Mouse (Mus musculus): Measurements from ENCODE around the gene Mgll. TPM values are rescaled to one million over a fixed set of nuclear protein-coding genes. Genes with fewer than 3 reads are reported as not detected.

Gene Mgll
- polyA plus RNA-seq, 1 experiment from 2014 or later, result 65.4 TPM

DNA sequence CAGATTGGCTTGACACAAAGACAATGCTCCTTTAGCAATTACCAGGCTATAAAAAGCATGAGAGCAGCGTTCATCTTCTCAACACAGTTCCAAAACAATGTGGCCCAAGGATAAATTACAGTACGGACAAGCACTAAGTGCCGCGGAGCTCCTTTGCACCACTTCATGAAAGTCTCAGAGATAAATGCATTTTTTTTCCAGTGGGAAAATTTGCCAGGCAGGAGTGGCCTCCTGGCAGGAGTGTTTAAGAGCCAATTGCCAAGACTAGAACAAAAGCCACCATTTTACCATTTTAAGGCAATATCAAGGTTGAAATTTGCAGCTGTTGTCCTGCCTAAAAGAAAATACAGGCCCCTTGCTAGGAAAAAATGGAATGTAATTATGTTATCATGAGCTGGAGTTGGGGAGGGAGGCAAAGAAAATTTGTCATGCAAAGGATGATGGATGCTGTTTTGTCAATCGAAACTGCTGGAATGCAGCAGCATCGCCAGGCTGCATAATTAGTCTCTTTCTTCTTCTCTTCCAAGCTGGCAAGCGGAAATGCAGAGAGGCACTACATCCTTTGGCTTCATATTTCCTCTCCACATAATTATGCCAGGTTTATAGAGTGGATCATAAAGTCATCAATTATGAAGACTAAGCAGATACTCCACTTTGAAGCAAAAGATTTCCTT is 40.7 kb upstream of the Mgll start:
- H3K27ac ChIP-seq (ENCODE audit: low read depth, low read length), result no peak overlapping the region
- no peaks in the 10 kb centered on the region for H3K4me1 ChIP-seq (replicated peaks; ENCODE audit: control insufficient read depth, insufficient read depth, low read length)
- H3K27me3 ChIP-seq (replicated peaks; ENCODE audit: control insufficient read depth, insufficient read depth, low read length), result no peaks in the 10 kb centered on the region
- no peak overlapping the region for H3K4me3 ChIP-seq (ENCODE audit: low read depth, low read length)
- no peak for TF ChIP-seq CTCF (IDR thresholded peaks at IDR 0.05; ENCODE audit: low read depth)
- H3K9ac ChIP-seq (ENCODE audit: low read depth, low read length), result no peak overlapping the region
- H3K36me3 ChIP-seq (ENCODE audit: control insufficient read depth, insufficient read depth), result no peaks in the 10 kb centered on the region
- no peak overlapping the region for H3K4me2 ChIP-seq (replicated peaks; ENCODE audit: low read depth)
- ATAC-seq, result no peak
- H3K9me3 ChIP-seq (ENCODE audit: control insufficient read depth), result no peaks in the 10 kb centered on the region
- WGBS, result 52% methylated on average over 7 of the region's 7 CpGs

DNA sequence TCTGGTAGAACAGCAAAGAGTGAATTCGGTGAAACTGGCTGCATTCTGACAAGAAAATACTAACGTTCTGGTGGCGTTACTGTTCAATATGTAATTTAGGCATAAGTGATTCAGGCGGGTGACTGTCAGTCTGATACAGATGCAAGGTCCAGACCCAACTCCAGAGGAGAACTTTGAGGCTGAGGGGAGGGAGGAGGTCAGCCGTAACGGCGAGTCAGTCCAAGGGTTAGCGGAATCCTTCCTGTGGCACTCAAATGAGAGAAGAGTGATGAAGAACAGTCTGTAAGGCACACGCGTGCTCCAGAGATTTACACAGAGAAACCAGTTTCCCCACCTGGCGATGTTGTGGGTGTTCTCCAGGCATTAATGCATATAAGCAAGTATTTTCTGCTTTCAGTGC is 36.0 kb upstream of the Mgll start:
- Histone ChIP-seq H3K9ac (ENCODE audit: low read depth, low read length) (no peak overlapping the region), H3K4me1 (replicated peaks; ENCODE audit: control insufficient read depth, insufficient read depth, low read length) (no peaks in the 10 kb centered on the region), H3K4me2 (replicated peaks; ENCODE audit: low read depth) (no peak overlapping the region), H3K36me3 (ENCODE audit: control insufficient read depth, insufficient read depth) (no peaks in the 10 kb centered on the region), H3K27ac (ENCODE audit: low read depth, low read length) (peak overlapping the region; percentile 42), H3K4me3 (ENCODE audit: low read depth, low read length) (no peak overlapping the region), H3K9me3 (ENCODE audit: control insufficient read depth) (no peaks in the 10 kb centered on the region), H3K27me3 (replicated peaks; ENCODE audit: control insufficient read depth, insufficient read depth, low read length) (no peaks in the 10 kb centered on the region)
- TF ChIP-seq CTCF (IDR thresholded peaks at IDR 0.05; ENCODE audit: low read depth), result no peak
- no peak for ATAC-seq
- WGBS, result 69% methylated on average over 11 of the region's 11 CpGs

DNA sequence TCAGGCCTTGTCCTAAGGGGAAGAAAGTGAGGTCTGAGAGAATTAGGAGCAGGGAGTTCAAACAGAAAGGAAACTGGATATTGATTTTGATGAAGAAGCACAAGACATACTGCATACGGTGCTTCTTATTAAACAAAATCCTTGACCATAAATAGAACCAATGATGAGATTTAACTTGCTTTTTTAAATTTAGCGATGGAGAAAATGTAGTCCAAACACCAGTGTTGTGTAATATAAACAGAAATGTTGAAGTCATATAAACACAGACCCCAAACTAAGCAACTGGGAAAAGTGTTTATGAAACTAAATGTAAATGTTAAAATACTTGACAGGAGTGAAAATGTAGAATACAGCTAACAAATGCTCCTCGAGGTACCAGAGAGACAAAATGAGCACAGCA is 35.5 kb upstream of the Mgll start:
- Histone ChIP-seq H3K27ac (ENCODE audit: low read depth, low read length) (peak overlapping the region; percentile 42; the same call in 1 of the 2 replicates), H3K27me3 (replicated peaks; ENCODE audit: control insufficient read depth, insufficient read depth, low read length) (no peaks in the 10 kb centered on the region), H3K9me3 (ENCODE audit: control insufficient read depth) (no peaks in the 10 kb centered on the region), H3K4me1 (replicated peaks; ENCODE audit: control insufficient read depth, insufficient read depth, low read length) (no peaks in the 10 kb centered on the region), H3K4me2 (replicated peaks; ENCODE audit: low read depth) (no peak overlapping the region), H3K4me3 (ENCODE audit: low read depth, low read length) (no peak overlapping the region), H3K9ac (ENCODE audit: low read depth, low read length) (no peak overlapping the region), H3K36me3 (ENCODE audit: control insufficient read depth, insufficient read depth) (no peaks in the 10 kb centered on the region)
- WGBS, result 56% methylated on average over 3 of the region's 3 CpGs
- no peak for ATAC-seq
- no peak for TF ChIP-seq CTCF (IDR thresholded peaks at IDR 0.05; ENCODE audit: low read depth)

DNA sequence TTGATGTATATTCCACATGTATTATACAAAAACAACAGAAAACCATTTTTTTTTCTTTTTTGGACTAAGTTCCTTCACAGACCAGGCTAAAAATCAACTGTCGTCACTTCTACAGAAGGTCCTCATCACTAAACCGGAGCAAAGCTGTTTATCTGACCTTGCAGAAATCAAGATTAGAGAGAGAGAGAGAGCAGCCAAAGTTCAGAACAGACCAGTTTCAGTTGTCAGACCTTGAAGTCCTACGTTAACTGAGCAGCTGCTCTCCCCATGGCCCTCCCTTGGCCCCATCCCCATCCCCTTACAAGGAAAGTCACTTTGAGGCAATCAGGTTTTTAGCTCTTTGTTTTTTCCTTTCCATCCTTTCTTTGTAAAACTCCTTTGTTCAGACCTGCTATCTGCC is 34.0 kb upstream of the Mgll start:
- Histone ChIP-seq H3K27me3 (replicated peaks; ENCODE audit: control insufficient read depth, insufficient read depth, low read length) (no peaks in the 10 kb centered on the region), H3K4me2 (replicated peaks; ENCODE audit: low read depth) (no peak overlapping the region), H3K36me3 (ENCODE audit: control insufficient read depth, insufficient read depth) (no peaks in the 10 kb centered on the region), H3K9me3 (ENCODE audit: control insufficient read depth) (no peaks in the 10 kb centered on the region), H3K4me3 (ENCODE audit: low read depth, low read length) (no peak overlapping the region), H3K4me1 (replicated peaks; ENCODE audit: control insufficient read depth, insufficient read depth, low read length) (no peaks in the 10 kb centered on the region), H3K27ac (ENCODE audit: low read depth, low read length) (no peak overlapping the region), H3K9ac (ENCODE audit: low read depth, low read length) (no peak overlapping the region)
- ATAC-seq, result no peak
- WGBS, result 31% methylated on average over 3 of the region's 3 CpGs
- TF ChIP-seq CTCF (IDR thresholded peaks at IDR 0.05; ENCODE audit: low read depth), result no peak

DNA sequence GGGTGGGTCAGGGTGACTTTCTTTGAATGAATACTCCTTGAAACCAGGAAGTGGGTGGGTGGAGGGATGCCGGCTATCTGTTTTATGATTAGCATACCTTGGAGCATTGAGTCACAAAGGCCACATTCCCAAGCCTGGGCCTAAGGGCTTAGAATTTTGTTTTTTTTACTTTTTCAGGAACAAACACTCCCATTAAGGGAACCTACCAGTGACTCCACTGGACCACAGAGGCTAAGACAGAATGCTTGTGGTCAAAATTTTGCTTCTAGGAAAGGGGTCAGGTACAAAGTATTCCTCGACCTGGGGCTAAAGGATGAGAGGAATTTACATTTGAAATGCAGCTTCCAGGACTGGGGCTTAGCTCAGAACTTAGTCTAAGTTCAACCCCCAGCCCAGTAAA is 32.9 kb upstream of the Mgll start:
- Histone ChIP-seq H3K4me3 (ENCODE audit: low read depth, low read length) (no peak overlapping the region), H3K36me3 (ENCODE audit: control insufficient read depth, insufficient read depth) (no peaks in the 10 kb centered on the region), H3K9ac (ENCODE audit: low read depth, low read length) (no peak overlapping the region), H3K27ac (ENCODE audit: low read depth, low read length) (no peak overlapping the region), H3K9me3 (ENCODE audit: control insufficient read depth) (no peaks in the 10 kb centered on the region), H3K4me2 (replicated peaks; ENCODE audit: low read depth) (no peak overlapping the region), H3K4me1 (replicated peaks; ENCODE audit: control insufficient read depth, insufficient read depth, low read length) (no peaks in the 10 kb centered on the region), H3K27me3 (replicated peaks; ENCODE audit: control insufficient read depth, insufficient read depth, low read length) (no peaks in the 10 kb centered on the region)
- ATAC-seq, result no peak
- no peak for TF ChIP-seq CTCF (IDR thresholded peaks at IDR 0.05; ENCODE audit: low read depth)
- WGBS, result 81% methylated on average over 2 of the region's 2 CpGs

DNA sequence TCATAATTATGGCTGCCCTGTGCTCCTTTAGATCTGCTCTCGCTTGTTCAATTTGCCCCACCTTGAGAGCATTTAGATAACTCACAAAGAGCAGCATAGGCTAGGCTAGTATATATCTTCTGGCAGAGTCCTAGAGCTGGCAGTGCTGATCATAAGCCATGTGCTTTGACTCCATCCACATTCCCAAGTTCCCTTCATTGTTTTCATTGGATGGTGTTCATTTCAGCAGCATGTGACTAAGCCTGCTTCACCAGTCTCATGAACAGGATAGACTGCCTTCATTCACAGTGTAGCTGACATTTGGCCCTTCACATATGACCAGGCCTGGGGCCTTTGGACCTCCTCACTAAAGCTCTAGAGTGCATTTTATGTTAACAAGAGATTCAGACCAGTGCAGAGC is 21.3 kb upstream of the Mgll start:
- H3K36me3 ChIP-seq (ENCODE audit: control insufficient read depth, insufficient read depth), result no peaks in the 10 kb centered on the region
- 95% methylated on average over 1 of the region's 1 CpGs for WGBS
- TF ChIP-seq CTCF (IDR thresholded peaks at IDR 0.05; ENCODE audit: low read depth), result no peak
- H3K4me2 ChIP-seq (replicated peaks; ENCODE audit: low read depth), result no peak overlapping the region
- no peak overlapping the region for H3K9ac ChIP-seq (ENCODE audit: low read depth, low read length)
- no peaks in the 10 kb centered on the region for H3K27me3 ChIP-seq (replicated peaks; ENCODE audit: control insufficient read depth, insufficient read depth, low read length)
- no peak overlapping the region for H3K27ac ChIP-seq (ENCODE audit: low read depth, low read length)
- no peaks in the 10 kb centered on the region for H3K9me3 ChIP-seq (ENCODE audit: control insufficient read depth)
- no peak for ATAC-seq
- H3K4me3 ChIP-seq (ENCODE audit: low read depth, low read length), result no peak overlapping the region
- H3K4me1 ChIP-seq (replicated peaks; ENCODE audit: control insufficient read depth, insufficient read depth, low read length), result no peaks in the 10 kb centered on the region

DNA sequence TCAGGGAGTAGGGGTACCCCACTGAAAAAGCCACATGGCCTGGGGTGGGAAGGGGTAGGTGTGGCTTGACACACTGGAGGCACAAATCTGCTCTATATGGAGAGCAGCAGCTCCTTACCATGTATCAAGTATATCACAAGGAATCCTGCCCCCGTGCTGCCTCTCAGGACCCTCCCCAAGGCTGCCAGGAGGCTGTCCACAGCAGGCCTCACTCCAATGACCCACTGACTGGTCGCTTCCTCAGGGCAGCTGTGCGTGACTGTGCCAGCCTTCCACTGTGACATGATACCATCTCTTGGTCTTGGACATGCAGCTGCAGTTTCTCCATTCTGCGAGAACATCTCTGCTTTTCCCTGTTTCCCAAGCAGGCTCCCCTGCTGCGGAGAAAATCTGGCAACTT is 20.5 kb upstream of the Mgll start:
- TF ChIP-seq CTCF (IDR thresholded peaks at IDR 0.05; ENCODE audit: low read depth), result no peak
- Histone ChIP-seq H3K9me3 (ENCODE audit: control insufficient read depth) (no peaks in the 10 kb centered on the region), H3K4me2 (replicated peaks; ENCODE audit: low read depth) (no peak overlapping the region), H3K27ac (ENCODE audit: low read depth, low read length) (no peak overlapping the region), H3K36me3 (ENCODE audit: control insufficient read depth, insufficient read depth) (no peaks in the 10 kb centered on the region), H3K27me3 (replicated peaks; ENCODE audit: control insufficient read depth, insufficient read depth, low read length) (no peaks in the 10 kb centered on the region), H3K4me1 (replicated peaks; ENCODE audit: control insufficient read depth, insufficient read depth, low read length) (no peaks in the 10 kb centered on the region), H3K9ac (ENCODE audit: low read depth, low read length) (no peak overlapping the region), H3K4me3 (ENCODE audit: low read depth, low read length) (no peak overlapping the region)
- WGBS, result 83% methylated on average over 5 of the region's 5 CpGs
- no peak for ATAC-seq

Measured in intestine, postnatal 0 days (tissue).